Mouse (Mus musculus) embryonic fibroblast, embryonic 13.5 days (primary cell): ENCODE data around the gene Sap30bp.

ENCODE experiments used
- CTCF ChIP-seq: IDR thresholded peaks from 2 replicates; pipeline ENCODE4 v1.5.1; 2011; ENCODE audit warnings: mild to moderate bottlenecking, control low read depth, low read length, moderate library complexity, borderline replicate concordance; ENCODE audit not compliant: insufficient read depth
- POLR2A ChIP-seq: IDR thresholded peaks from 2 replicates; pipeline ENCODE4 v1.6.1; 2011; ENCODE audit warnings: low read depth, mild to moderate bottlenecking, control low read depth, low read length, moderate library complexity

- TF ChIP-seq CTCF (no peak), POLR2A (0 out of 2 replicates have a peak, but pooled peaks have one; percentile 11)
Observed at GRCm38 (mm10) chr11:116004186-116004823, 71.2 kb downstream of the Sap30bp start.
